In the genomic region with DNA sequence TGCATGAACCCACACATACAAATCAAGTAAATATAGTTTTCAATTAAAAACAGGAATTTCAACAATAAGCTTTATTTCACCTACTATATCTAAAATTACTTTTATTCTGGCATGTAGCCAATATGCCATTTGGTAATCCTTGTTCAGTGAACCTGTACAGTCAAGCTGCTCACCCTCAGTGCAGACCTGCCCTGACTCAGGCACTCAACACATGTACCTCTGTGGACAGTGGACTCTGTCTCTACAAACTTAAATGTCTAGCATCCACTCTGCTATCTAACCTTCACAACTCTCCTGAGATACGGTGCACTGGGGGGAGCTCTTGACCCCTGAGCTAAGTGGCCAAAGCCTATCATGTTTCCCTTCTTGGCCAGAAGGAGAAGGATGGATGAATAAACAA, we compare ENCODE assay signal across 16 mouse cellular contexts.
"Had no signal": no experiment of that assay in that cellular context is flagged by ENCODE, and none has a peak within 500 bp of the region (broad histone marks: within the 10 kb centered on the region; RNA-seq: fewer than 3 reads in every experiment).

No protein-coding gene starts in this region.

- H3K9me3 ChIP-seq: midbrain, embryonic 10.5 days; midbrain, embryonic 12.5 days; neural tube, embryonic 13.5 days; neural tube, embryonic 15.5 days; stomach, embryonic 15.5 days had no signal

- H3K9ac ChIP-seq: lung, embryonic 14.5 days; midbrain, embryonic 12.5 days; neural tube, embryonic 13.5 days; neural tube, embryonic 15.5 days; stomach, embryonic 15.5 days had no signal

- H3K4me3 ChIP-seq: midbrain, embryonic 10.5 days; midbrain, embryonic 12.5 days; myocyte; neural tube, embryonic 13.5 days; neural tube, embryonic 15.5 days; stomach, embryonic 15.5 days had no signal

- H3K4me2 ChIP-seq: lung, embryonic 14.5 days; midbrain, embryonic 12.5 days; neural tube, embryonic 13.5 days; neural tube, embryonic 15.5 days; stomach, embryonic 15.5 days had no signal

- H3K36me3 ChIP-seq: midbrain, embryonic 10.5 days; midbrain, embryonic 12.5 days; neural tube, embryonic 13.5 days; neural tube, embryonic 15.5 days; stomach, embryonic 15.5 days had no signal

- H3K27me3 ChIP-seq: midbrain, embryonic 12.5 days; neural tube, embryonic 13.5 days; neural tube, embryonic 15.5 days; stomach, embryonic 15.5 days had no signal

- DNase-seq: lung, adult 18-20 months; lung, embryonic 14.5 days; lung, postnatal 10 days; lung, postnatal 4 days; midbrain, embryonic 14.5 days; right cerebral cortex, postnatal 14 days; thymus, postnatal 14 days; thymus, postnatal 36 days had no signal

- H3K27ac ChIP-seq: midbrain, embryonic 12.5 days; neural tube, embryonic 13.5 days; neural tube, embryonic 15.5 days; stomach, embryonic 15.5 days; stomach, postnatal 0 days had no signal

- ATAC-seq: midbrain, embryonic 16.5 days had no signal

- H3K4me1 ChIP-seq: stomach, embryonic 15.5 days had no signal
